Mouse (Mus musculus) spleen, adult 2 months (tissue): Measurements from ENCODE around the gene Spata17. TPM values are rescaled to one million over a fixed set of nuclear protein-coding genes. Genes with fewer than 3 reads are reported as not detected.

ENCODE experiments used
- DNase-seq, 2 experiments: peaks; one replicate each; pipeline versions ENCODE4 v3.0.0 to v3.0.0-alpha.2; 2012 to 2021; ENCODE audit warnings: low spot score in 2 of 2, low read depth in 1 of 2
- H3K27ac ChIP-seq: fragments of 200-500 bp; 2 replicates; pipeline ENCODE4 v1.5.1; 2012; ENCODE audit warnings: low read length, inconsistent platforms; ENCODE audit not compliant: insufficient read depth
- H3K27me3 ChIP-seq: fragments of 200-500 bp; 2 replicates; pipeline ENCODE4 v1.6.1; 2012; ENCODE audit warnings: mild to moderate bottlenecking, moderate library complexity, low read length, inconsistent platforms; ENCODE audit not compliant: control insufficient read depth, insufficient read depth
- H3K36me3 ChIP-seq: fragments of 200-500 bp; 2 replicates; pipeline ENCODE4 v1.6.1; 2012; ENCODE audit warnings: mild to moderate bottlenecking, low read length, inconsistent platforms; ENCODE audit not compliant: control insufficient read depth, insufficient read depth
- H3K4me1 ChIP-seq: fragments of 200-500 bp; 2 replicates; pipeline ENCODE4 v1.6.1; 2011; ENCODE audit warnings: inconsistent platforms; ENCODE audit not compliant: control insufficient read depth, insufficient read depth, insufficient read length
- H3K4me3 ChIP-seq: fragments of 200-500 bp; 2 replicates; pipeline ENCODE4 v1.5.1; 2011; ENCODE audit warnings: mild to moderate bottlenecking, inconsistent platforms; ENCODE audit not compliant: insufficient read depth, insufficient read length; ENCODE audit errors: extremely low read depth
- CTCF ChIP-seq: fragments of 200-500 bp; IDR thresholded peaks from 2 replicates; pipeline ENCODE4 v1.5.1; 2011; ENCODE audit warnings: mild to moderate bottlenecking, inconsistent platforms; ENCODE audit not compliant: insufficient read depth, insufficient read length, insufficient replicate concordance; ENCODE audit errors: extremely low read depth
- POLR2A ChIP-seq: fragments of 200-500 bp; IDR thresholded peaks from 2 replicates; pipeline ENCODE4 v1.6.1; 2011; ENCODE audit warnings: low read depth, low read length, inconsistent platforms
- WGBS: fragments of 180-500 bp; shearing (Covaris S2); methylation state at CpG from one replicate; pipeline ENCODE4 v1.1.7; 2018; 5-methylcytosine and 5-hydroxymethylcytosine counted together
- polyA plus RNA-seq: library from polyadenylated mRNA; depleted of rRNA; stranded (reverse); fragments of >200 nt; gene quantifications from 2 replicates; pipeline ENCODE4 v1.2.3, GENCODE M21; 2012

Spata17 gene
- polyA plus RNA-seq, 1 experiment, result not detected

DNA sequence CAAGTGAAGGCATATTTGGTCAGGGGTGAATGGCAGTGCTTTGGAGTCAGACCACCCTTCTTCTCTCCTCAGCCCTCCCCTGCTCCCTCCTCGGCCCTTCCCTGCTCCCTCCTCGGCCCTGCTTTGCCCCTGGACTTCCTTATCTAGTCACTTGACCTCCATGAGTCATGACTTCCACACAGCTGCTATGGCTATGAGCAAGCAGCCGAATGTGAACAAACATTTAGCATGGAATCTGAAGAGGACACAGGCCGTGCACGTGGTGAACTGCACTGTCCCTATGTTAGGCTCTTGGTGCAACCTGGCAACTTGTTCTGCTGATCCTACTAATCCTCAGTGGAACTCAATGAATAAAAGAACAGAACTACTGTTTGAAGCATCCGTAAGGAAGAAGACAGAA lies 117.0 kb downstream of the Spata17 start:
- TF ChIP-seq POLR2A (no peak), CTCF (no peak)
- no peak overlapping the region for H3K4me3 ChIP-seq
- H3K36me3 ChIP-seq, result no peaks in the 10 kb centered on the region
- H3K27ac ChIP-seq, result no peak overlapping the region
- H3K27me3 ChIP-seq, result no peaks in the 10 kb centered on the region
- DNase-seq, result no peak
- WGBS, result 56% methylated on average over 6 of the region's 6 CpGs
- no peaks in the 10 kb centered on the region for H3K4me1 ChIP-seq

DNA sequence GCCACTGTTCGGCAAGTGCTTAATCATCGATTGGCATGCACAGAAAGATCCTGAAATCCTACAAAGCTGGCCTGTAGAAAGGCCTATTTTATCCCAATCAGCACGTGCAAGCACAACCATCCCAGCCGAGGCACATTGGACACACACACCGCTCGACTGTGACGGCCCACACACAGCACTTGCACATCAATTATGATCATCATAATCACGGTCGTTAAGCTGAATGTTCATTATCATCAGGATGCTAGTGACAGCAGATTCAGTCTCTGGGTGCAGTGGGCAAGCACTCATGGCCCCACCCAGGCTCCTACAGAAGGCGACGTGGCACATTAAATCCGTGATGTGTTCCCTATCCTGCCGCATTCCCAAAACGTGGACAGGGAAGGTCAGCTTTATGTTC lies 122.7 kb downstream of the Spata17 start:
- TF ChIP-seq CTCF (no peak), POLR2A (no peak)
- no peaks in the 10 kb centered on the region for H3K36me3 ChIP-seq
- WGBS, result 87% methylated on average over 14 of the region's 14 CpGs

DNA sequence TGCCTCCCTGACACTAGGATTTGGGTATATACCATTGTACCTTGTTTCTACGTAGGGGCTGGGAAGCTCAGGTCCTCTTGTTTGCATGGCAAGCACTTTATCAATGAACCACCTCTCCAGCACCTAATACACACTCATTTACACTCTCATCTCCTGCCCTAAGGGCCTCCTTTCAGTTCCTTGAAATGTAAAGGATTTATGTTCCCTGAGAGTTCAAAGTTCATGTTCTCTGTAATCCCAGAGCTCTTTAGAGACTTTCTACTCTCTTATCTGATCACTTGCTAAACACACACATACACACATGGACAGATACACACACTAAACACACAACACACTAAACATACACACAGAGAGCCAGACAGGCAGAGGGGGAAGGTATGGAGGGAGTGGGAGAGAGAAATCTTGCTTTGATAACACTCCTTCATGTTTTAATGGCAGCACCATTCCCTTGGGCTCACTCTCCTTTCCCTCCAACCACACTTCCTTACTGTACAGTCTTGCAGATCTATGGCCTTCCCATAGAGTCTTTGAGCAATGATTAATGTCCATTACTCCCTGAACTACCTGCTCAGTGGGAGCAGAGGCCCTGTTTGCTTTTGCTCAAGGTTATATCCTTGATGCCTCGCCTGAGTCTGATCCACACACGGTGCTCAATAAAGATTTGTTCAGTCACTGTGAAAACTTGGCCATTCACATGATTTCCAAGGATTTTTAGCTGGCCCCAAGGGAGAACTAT lies 126.4 kb downstream of the Spata17 start:
- no peaks in the 10 kb centered on the region for H3K36me3 ChIP-seq
- H3K4me3 ChIP-seq, result no peak overlapping the region
- TF ChIP-seq POLR2A (no peak), CTCF (no peak)
- DNase-seq, result no peak
- H3K27me3 ChIP-seq, result no peaks in the 10 kb centered on the region
- no peak overlapping the region for H3K27ac ChIP-seq
- no peaks in the 10 kb centered on the region for H3K4me1 ChIP-seq
- 84% methylated on average over 3 of the region's 3 CpGs for WGBS

More for the DNA sequence above, 122.7 kb downstream of the Spata17 start:
- Histone ChIP-seq H3K27ac (no peak overlapping the region), H3K4me1 (no peaks in the 10 kb centered on the region), H3K27me3 (no peaks in the 10 kb centered on the region), H3K4me3 (no peak overlapping the region)
- DNase-seq, result no peak

DNA sequence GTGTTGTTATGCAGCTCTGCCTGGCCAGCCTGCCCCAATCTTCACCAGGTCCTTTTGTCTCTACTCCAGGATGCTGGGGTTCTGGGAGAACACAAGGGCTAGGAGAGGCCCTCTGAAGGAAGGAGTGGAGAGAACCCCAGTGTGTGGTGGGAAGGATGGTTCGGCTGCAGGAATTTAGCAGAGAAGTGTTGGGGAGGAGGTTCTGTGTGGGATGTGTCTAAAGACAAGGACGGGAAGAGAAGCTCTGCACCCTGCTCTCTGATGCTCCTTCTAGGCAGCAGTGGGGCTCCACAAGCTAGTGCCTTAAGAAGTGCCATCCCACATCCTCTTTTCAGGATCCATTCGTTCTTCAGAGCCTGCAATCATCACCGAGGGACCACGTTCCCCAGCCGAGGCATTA lies 129.2 kb downstream of the Spata17 start:
- no peaks in the 10 kb centered on the region for H3K36me3 ChIP-seq
- H3K4me3 ChIP-seq, result no peak overlapping the region
- no peak for DNase-seq
- no peaks in the 10 kb centered on the region for H3K27me3 ChIP-seq
- 77% methylated on average over 6 of the region's 6 CpGs for WGBS
- TF ChIP-seq POLR2A, result no peak
- TF ChIP-seq CTCF, result no peak
- no peaks in the 10 kb centered on the region for H3K4me1 ChIP-seq
- H3K27ac ChIP-seq, result no peak overlapping the region

GRCm38 (mm10) chr1:187077352-187077751 lies 137.9 kb downstream of the Spata17 start:
- Histone ChIP-seq H3K4me3 (no peak overlapping the region), H3K27me3 (no peaks in the 10 kb centered on the region), H3K27ac (no peak overlapping the region), H3K4me1 (no peaks in the 10 kb centered on the region), H3K36me3 (no peaks in the 10 kb centered on the region)
- TF ChIP-seq CTCF, result no peak
- no peak for TF ChIP-seq POLR2A
- DNase-seq, result no peak
- 87% methylated on average over 9 of the region's 9 CpGs for WGBS

- Histone ChIP-seq H3K36me3 (no peaks in the 10 kb centered on the region), H3K27ac (no peak overlapping the region), H3K4me3 (no peak overlapping the region), H3K4me1 (no peaks in the 10 kb centered on the region), H3K27me3 (no peaks in the 10 kb centered on the region)
- TF ChIP-seq CTCF (no peak), POLR2A (no peak)
- DNase-seq, result no peak
- WGBS, result 85% methylated on average over 3 of the region's 3 CpGs
Observed at GRCm38 (mm10) chr1:187077043-187077334, 138.3 kb downstream of the Spata17 start.

GRCm38 (mm10) chr1:187076198-187077042 lies 138.8 kb downstream of the Spata17 start:
- H3K4me1 ChIP-seq, result no peaks in the 10 kb centered on the region
- no peak overlapping the region for H3K4me3 ChIP-seq
- DNase-seq, result no peak
- H3K27me3 ChIP-seq, result no peaks in the 10 kb centered on the region
- no peak overlapping the region for H3K27ac ChIP-seq
- WGBS, result 86% methylated on average over 3 of the region's 3 CpGs
- TF ChIP-seq POLR2A (no peak), CTCF (no peak)
- no peaks in the 10 kb centered on the region for H3K36me3 ChIP-seq
